Mouse (Mus musculus) embryonic facial prominence, embryonic 11.5 days (tissue): ENCODE data around the gene Ptprd. TPM values are rescaled to one million over a fixed set of nuclear protein-coding genes. Genes with fewer than 3 reads are reported as not detected.
"Not testable (repeated sequence)": the region's sequence is repeated elsewhere in the genome, so short reads cannot be mapped to it uniquely, and the experiment has no call there.

Experiments
- ATAC-seq: fragments of 200-750 bp; cut with Nextera tagmentation; replicated peaks from 2 replicates; pipeline ENCODE4 v1.8.0; 2017; ENCODE audit warnings: low read depth; ENCODE audit not compliant: insufficient number of reproducible peaks, low FRiP score, low TSS enrichment
- DNase-seq: peaks from one replicate; pipeline ENCODE4 v3.0.0-alpha.2; 2015; ENCODE audit warnings: low spot score
- H3K27ac ChIP-seq: fragments of 300-500 bp; sonication (generic); replicated peaks from 2 replicates; pipeline ENCODE4 v1.5.1; 2014; ENCODE audit warnings: mild to moderate bottlenecking, low read depth, low read length, control low read depth
- H3K27me3 ChIP-seq: fragments of 300-500 bp; sonication (generic); 2 replicates; pipeline ENCODE4 v1.6.1; 2014; ENCODE audit warnings: mild to moderate bottlenecking, low read length, moderate library complexity, mixed read lengths; ENCODE audit not compliant: control insufficient read depth, insufficient read depth
- H3K36me3 ChIP-seq: fragments of 300-500 bp; sonication (generic); replicated peaks from 2 replicates; pipeline ENCODE4 v1.6.1; 2014; ENCODE audit warnings: low read depth, mild to moderate bottlenecking, low read length, moderate library complexity, mixed read lengths; ENCODE audit not compliant: control insufficient read depth, insufficient read depth
- H3K4me1 ChIP-seq: fragments of 300-500 bp; sonication (generic); 2 replicates; pipeline ENCODE4 v1.6.1; 2014; ENCODE audit warnings: low read length, mixed read lengths; ENCODE audit not compliant: control insufficient read depth, insufficient read depth
- H3K4me2 ChIP-seq: fragments of 300-500 bp; sonication (generic); 2 replicates; pipeline ENCODE4 v1.6.1; 2014; ENCODE audit warnings: low read depth, mild to moderate bottlenecking, control low read depth, low read length, moderate library complexity
- H3K4me3 ChIP-seq: fragments of 300-500 bp; sonication (generic); 2 replicates; pipeline ENCODE4 v1.5.1; 2014; ENCODE audit warnings: low read depth, low read length, control low read depth
- H3K9ac ChIP-seq: fragments of 300-500 bp; sonication (generic); replicated peaks from 2 replicates; pipeline ENCODE4 v1.6.1; 2014; ENCODE audit warnings: mild to moderate bottlenecking, control low read depth, low read length
- H3K9me3 ChIP-seq: fragments of 300-500 bp; sonication (generic); replicated peaks from 2 replicates; pipeline ENCODE4 v1.6.1; 2016; ENCODE audit warnings: mild to moderate bottlenecking, low read length, inconsistent platforms, mixed read lengths; ENCODE audit not compliant: control insufficient read depth
- WGBS: fragments of 180-500 bp; shearing (Covaris S2); extraction: QIAGEN DNeasy Blood & Tissue Kit; methylation state at CpG from one replicate; pipeline ENCODE4 v1.1.7; 2014; 5-methylcytosine and 5-hydroxymethylcytosine counted together
- polyA plus RNA-seq: library from polyadenylated mRNA; unstranded; fragments of >200 nt; fragmentation: Nextera tagmentation; extraction: Ambion mirVana; gene quantifications from 2 replicates; pipeline ENCODE4 v1.2.1, GENCODE M21; 2014

Gene Ptprd
- polyA plus RNA-seq, 1 experiment from 2014 or later, result 19.9 TPM

DNA sequence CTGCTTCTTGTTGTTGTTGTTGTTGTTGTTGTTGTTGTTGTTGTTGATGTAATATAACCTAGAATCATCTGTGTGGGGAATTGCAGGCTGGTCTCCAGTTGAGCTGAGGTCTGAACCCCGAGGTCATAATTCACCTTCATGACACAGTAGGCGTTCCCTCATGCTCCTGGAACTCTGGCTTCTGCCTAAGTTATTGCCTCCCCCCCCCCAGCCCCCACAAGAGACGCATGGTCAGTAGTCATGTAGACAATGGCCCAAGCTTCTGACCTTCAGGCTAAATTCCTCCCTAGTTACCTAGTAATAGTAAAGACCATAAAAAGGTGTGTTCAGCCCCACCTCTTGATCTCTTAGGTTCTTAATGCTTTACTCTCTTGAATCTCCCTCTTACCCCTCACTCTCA lies 1784.7 kb downstream of the Ptprd start:
- H3K27me3 ChIP-seq, ATAC-seq, H3K36me3 ChIP-seq, H3K4me3 ChIP-seq, H3K4me2 ChIP-seq, DNase-seq, H3K4me1 ChIP-seq, H3K9ac ChIP-seq, H3K27ac ChIP-seq, H3K9me3 ChIP-seq: not testable (repeated sequence)
- WGBS, result 89% methylated on average over 3 of the region's 3 CpGs

DNA sequence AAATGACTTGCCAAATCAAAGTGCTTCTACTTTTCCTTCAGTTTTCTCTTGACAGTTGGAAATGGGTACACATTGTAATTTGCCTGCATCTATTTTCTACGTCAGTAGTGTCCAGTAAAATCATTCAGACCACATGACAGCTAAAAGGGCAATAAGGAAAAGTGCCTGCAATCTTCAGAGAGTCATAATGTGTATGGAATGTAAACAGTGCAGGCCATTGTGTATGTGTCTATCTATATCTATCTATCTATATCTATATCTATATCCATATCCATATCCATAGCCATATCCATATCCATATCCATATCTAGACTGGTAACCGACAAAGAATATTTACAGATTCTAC lies 1786.6 kb downstream of the Ptprd start:
- ATAC-seq (no peak), DNase-seq (no peak)
- H3K27me3 ChIP-seq, result no peaks in the 10 kb centered on the region
- H3K4me2 ChIP-seq, result no peak overlapping the region
- no peak overlapping the region for H3K9ac ChIP-seq
- no peaks in the 10 kb centered on the region for H3K36me3 ChIP-seq
- 91% methylated on average over 2 of the region's 2 CpGs for WGBS
- no peak overlapping the region for H3K4me3 ChIP-seq
- no peak overlapping the region for H3K27ac ChIP-seq
- no peaks in the 10 kb centered on the region for H3K4me1 ChIP-seq
- no peaks in the 10 kb centered on the region for H3K9me3 ChIP-seq

GRCm38 (mm10) chr4:76424324-76425229 lies 1787.2 kb downstream of the Ptprd start:
- Histone ChIP-seq H3K4me1 (no peaks in the 10 kb centered on the region), H3K4me3 (no peak overlapping the region), H3K27ac (no peak overlapping the region), H3K9me3 (no peaks in the 10 kb centered on the region), H3K9ac (no peak overlapping the region), H3K4me2 (no peak overlapping the region), H3K36me3 (no peaks in the 10 kb centered on the region), H3K27me3 (no peaks in the 10 kb centered on the region)
- WGBS, result 82% methylated on average over 9 of the region's 9 CpGs
- DNase-seq (no peak), ATAC-seq (no peak)

DNA sequence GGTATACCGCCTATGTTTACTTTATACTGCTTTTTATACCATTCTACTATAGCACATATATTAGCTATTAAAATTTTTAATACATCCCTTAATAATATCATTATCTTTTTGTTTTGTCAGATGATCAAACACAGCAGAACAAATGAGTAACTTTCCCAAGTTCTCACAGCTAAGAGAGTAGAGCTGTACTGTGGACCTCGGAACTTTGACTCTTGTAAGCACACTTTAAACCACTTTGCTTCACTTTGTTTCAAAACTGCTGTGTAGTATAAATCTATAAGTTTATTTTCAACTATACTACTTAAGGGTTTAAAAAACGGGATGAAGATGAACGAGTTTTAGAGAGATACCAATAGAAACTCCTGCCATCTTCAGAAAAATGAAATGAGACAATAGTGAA lies 1789.6 kb downstream of the Ptprd start:
- WGBS, result 94% methylated on average over 4 of the region's 4 CpGs
- Histone ChIP-seq H3K4me3 (no peak overlapping the region), H3K4me1 (no peaks in the 10 kb centered on the region), H3K4me2 (no peak overlapping the region), H3K27ac (no peak overlapping the region), H3K9me3 (no peaks in the 10 kb centered on the region), H3K36me3 (no peaks in the 10 kb centered on the region), H3K9ac (no peak overlapping the region), H3K27me3 (no peaks in the 10 kb centered on the region)
- ATAC-seq (no peak), DNase-seq (no peak)

DNA sequence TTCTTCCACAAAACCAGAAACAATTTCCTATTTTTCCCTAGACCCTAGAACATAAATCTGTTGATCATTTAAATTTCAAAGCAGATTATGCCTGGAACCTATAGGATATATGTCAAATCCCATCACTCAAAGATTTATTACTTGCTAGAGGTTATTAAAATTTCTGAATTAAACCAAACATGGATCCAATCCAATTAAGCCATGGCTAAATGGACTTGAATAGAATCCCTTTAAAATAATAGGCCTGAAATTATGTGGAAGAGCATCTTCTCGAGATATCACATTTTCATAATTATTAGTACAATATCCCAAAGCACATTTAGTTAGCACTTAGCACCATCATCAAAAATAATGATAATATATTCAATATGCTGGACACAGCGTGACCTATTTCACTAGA lies 1792.1 kb downstream of the Ptprd start:
- 82% methylated on average over 2 of the region's 2 CpGs for WGBS
- Histone ChIP-seq H3K36me3 (no peaks in the 10 kb centered on the region), H3K4me1 (no peaks in the 10 kb centered on the region), H3K9me3 (no peaks in the 10 kb centered on the region), H3K4me2 (no peak overlapping the region), H3K4me3 (no peak overlapping the region), H3K27ac (no peak overlapping the region), H3K9ac (no peak overlapping the region), H3K27me3 (no peaks in the 10 kb centered on the region)
- ATAC-seq, result no peak
- no peak for DNase-seq

- no peaks in the 10 kb centered on the region for H3K4me1 ChIP-seq
- no peaks in the 10 kb centered on the region for H3K36me3 ChIP-seq
- ATAC-seq (no peak), DNase-seq (no peak)
- H3K4me2 ChIP-seq, result no peak overlapping the region
- no peaks in the 10 kb centered on the region for H3K27me3 ChIP-seq
- 92% methylated on average over 5 of the region's 5 CpGs for WGBS
- H3K9ac ChIP-seq, result no peak overlapping the region
- no peaks in the 10 kb centered on the region for H3K9me3 ChIP-seq
- H3K4me3 ChIP-seq, result no peak overlapping the region
- H3K27ac ChIP-seq, result no peak overlapping the region
Measured at GRCm38 (mm10) chr4:76417676-76418075, 1794.1 kb downstream of the Ptprd start.

DNA sequence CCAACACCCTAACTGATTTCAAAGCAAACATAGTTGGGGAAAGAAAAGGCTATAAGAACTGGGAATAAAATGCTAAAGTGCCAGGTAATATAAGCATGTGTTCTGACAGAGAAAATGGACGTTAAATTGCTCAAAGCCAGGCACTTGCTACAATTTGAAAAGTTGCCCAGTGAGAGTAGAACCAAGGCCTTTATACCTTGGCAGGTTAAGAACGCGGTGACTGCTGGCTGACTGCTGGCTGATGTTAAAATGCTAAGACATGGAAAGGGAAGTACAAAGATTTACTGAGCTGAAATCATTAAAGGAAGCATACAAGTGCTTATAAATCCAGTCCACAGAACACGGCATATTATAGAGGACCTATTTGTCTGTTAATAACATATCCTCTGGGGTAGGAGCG lies 1796.1 kb downstream of the Ptprd start:
- ATAC-seq, result no peak
- Histone ChIP-seq H3K9me3 (no peaks in the 10 kb centered on the region), H3K27me3 (no peaks in the 10 kb centered on the region), H3K36me3 (no peaks in the 10 kb centered on the region), H3K4me3 (no peak overlapping the region), H3K27ac (no peak overlapping the region), H3K9ac (no peak overlapping the region), H3K4me2 (no peak overlapping the region), H3K4me1 (no peaks in the 10 kb centered on the region)
- DNase-seq, result no peak
- WGBS, result 85% methylated on average over 5 of the region's 5 CpGs

DNA sequence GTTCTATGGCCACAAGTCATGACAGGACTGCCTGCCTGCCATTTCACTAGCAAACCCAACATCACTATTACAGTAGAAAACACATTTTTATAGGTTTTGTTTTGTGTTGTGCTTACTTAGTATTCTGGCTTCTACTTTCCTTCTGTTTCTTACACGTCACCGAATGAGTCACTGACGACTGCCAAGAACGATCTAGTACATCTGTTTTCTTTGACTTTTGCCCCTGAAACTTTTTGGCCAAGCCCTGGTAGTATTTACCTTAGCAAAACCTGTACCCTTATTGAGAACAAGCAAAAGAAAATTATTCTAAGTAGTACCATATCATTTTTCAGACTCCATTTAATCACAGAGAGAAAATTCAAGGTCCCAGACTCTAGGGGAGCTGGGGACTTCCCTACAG lies 1797.2 kb downstream of the Ptprd start:
- Histone ChIP-seq H3K4me1 (no peaks in the 10 kb centered on the region), H3K9ac (no peak overlapping the region), H3K9me3 (no peaks in the 10 kb centered on the region), H3K36me3 (no peaks in the 10 kb centered on the region), H3K4me3 (no peak overlapping the region), H3K27me3 (no peaks in the 10 kb centered on the region), H3K27ac (no peak overlapping the region), H3K4me2 (no peak overlapping the region)
- DNase-seq, result no peak
- no peak for ATAC-seq
- 59% methylated on average over 4 of the region's 4 CpGs for WGBS
